Mouse (Mus musculus) left cerebral cortex, adult 6 months (tissue): ENCODE results near the gene Acap3. TPM values are rescaled to one million over a fixed set of nuclear protein-coding genes. Genes with fewer than 3 reads are reported as not detected.

Source experiments
- long read RNA-seq, 2 experiments: library from polyadenylated mRNA; unstranded; transcript quantifications; one replicate each; pipeline ENCODE4 v2.0.0; 2019 to 2020
- polyA plus RNA-seq: library from polyadenylated mRNA; unstranded; fragments of <200 nt; fragmentation: Nextera tagmentation; gene quantifications from 2 replicates; pipeline ENCODE4 v1.2.3, GENCODE M21; 2021

The Acap3 gene
- polyA plus RNA-seq = 19.6 and 35.6 TPM in 2 replicates
- long read RNA-seq, experiment 1, full-length matches to known transcripts = 6 of 356 reads
- long read RNA-seq, experiment 1, partial matches to known transcripts = 76 of 356 reads
- long read RNA-seq, experiment 1, other reads (novel, unspliced or antisense) = 274 of 356 reads
- long read RNA-seq, experiment 2, partial matches to known transcripts = 32 of 40 reads
- long read RNA-seq, experiment 2, other reads (novel, unspliced or antisense) = 7 of 40 reads

DNA sequence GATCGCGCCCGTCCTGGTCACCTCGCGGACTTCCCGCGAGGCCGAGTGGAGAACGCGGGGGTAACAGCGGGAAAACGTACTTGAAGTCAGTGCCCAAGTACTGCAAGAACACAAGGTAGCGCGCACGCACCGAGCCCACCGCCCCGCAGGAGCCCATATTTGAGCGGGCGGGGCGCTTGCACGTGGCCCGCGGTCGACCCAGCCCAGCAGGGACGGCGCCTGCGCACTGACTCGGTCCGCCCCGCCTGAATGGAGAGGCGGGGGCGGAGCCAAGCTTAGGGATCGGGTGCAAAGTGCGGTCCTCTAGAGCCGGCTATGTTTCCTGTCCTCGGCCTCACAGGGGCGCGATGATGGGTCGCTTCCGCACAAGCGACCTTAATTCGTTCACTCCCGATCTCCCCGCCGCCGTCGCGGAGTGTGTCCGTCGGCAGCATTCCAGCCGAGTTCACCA, at the start of gene Acap3, which contains the start of gene Pusl1:
Gene Acap3, plus strand, starts transcription at position 272 of the 451 bp plus-strand sequence.
Gene Pusl1, minus strand, starts transcription at position 231 of the 451 bp plus-strand sequence.

DNA sequence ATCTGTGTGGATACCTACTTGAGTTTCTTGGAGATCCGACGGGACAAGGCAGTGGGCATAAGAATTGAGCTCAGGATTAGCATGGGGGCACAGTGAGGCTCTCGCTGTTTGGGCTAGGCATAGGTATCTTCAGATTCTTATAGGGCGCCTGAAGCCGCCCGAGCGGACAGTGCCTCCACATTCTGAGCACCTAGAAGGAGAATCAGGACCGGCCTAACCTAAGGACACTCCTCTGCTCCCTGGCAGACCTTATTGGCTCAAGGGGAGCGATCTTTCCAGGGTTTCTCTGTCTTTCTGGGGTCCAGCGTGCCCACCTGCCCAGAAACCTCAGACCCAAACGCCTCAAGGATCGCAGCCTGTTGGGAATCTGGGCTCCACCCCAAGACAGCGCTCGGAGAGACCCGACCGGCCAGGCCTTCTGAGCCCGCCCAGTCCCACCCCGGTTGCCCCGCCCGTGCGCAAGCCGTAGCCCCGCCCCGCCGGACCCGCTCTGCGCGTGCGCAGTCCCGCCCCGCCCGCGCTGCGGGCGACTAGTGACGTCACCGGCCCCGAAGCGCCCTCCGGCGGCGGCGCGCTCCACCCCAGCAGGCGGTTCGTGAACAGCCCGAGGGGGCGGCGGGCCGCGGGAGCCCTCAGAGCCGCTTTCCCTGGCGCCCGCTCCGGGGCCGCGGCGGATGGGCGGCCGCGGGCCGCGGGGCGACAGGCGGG, 44.6 kb upstream of the Acap3 start, which contains the start of gene Dvl1:
Gene Dvl1, plus strand, starts transcription at position 532 of the 708 bp plus-strand sequence.

DNA sequence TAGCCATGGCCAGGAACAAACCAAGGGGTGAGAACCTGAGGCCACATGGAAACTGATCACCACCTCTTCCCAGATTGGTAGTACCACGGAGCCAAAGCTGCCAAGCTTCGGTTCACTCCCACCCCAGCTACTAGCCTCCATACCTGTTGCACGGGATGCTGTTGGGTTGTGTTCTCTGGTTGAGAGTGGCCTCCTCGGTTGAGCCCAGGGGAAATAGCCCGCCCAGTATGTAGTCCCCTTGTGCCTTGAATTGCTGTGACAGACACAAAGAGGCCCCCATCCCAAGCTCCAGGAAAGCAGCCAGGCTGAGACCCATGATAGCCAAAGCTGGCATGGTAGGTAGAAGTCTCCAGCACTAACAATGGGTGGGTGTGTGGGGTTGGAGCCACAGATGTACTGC, 28.6 kb upstream of the Acap3 start, which contains the start of gene Tas1r3:
Gene Tas1r3, minus strand, starts transcription at position 362 of the 400 bp plus-strand sequence.

DNA sequence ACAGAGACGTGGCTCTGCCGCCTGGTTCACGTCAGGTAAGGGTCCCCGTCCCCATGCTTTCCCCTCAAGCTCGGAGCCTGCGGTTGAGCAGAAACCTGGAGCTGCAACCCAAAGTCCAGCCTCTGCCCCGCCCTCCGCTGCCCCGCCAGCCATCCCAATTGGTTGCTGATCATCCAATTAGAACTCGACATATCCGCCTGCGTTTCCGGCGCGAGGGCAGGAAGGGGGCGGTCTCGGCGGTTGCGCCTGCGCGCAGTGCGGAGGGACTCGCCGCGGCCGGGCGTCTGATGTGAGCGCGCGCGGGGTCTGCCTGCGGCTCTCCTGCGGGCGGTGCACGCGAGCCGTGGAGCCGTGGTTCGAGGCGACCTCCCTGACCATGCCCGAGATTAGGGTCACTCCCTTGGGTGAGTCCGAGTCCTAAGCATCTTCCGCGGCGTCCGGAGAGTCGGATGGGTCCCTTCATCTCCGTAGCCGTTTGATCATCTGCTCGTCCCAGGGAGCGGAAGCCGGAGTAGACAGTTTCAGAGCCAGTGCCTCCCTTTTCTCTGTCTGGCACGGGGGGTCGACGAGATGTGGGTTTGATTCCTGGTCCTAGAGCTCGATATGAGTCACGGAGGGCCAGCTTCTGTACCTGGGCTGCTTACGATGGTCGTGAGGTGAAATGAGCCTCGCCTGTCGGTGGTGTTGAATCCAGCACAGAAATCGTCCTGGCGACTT, 22.1 kb upstream of the Acap3 start, which contains the start of the genes Cptp and Ints11:
Gene Cptp, minus strand, starts transcription at position 124 of the 717 bp plus-strand sequence.
Gene Ints11, plus strand, starts transcription at position 230 of the 717 bp plus-strand sequence.

DNA sequence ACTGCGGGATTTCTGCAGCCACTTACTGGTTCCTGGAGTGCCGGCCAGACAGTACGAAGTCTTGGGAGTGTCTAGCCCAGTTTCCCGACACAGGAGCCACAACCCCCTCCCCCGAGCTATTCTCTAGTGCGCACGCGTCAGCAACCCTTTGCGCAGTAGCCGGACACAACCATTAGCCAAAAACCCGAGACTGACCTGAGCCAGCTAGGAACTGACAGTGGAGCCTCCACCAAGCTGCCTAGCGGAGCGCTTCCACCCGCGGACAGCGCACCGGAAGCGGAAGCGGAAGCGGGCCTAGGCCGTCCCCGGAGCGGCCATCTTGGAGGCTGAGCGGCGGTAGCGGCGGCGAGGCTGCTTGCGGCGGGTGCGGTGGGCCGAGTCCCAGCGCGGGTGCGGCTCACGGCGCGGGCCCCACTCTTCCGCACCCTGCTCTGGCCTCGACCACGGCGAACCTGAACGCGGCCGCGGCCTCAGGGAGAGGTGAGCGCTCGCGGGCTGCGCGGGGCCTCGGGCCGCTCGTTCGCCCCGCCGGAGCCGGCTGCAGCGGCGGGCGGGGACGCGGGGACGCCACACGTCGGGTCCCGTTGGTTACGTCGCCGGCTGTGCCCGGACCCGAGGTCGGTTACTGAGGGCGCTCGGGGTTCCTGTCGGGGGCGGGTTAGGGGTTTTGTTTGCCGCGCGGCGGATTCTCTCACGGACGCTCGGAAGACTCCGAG, 52.1 kb downstream of the Acap3 start, which contains the start of gene Ube2j2:
Gene Ube2j2, plus strand, starts transcription at position 298 of the 716 bp plus-strand sequence.

Other genes with a start within 250 kb of the Acap3 start
- not detected in 2 replicates for gene Gm10563, start 246.4 kb upstream of the Acap3 start, polyA plus RNA-seq
- 0.69 and 1.4 TPM in 2 replicates for gene Mmp23, start 238.4 kb upstream of the Acap3 start, polyA plus RNA-seq
- 19.7 and 26.1 TPM in 2 replicates for gene Mib2, start 222.6 kb upstream of the Acap3 start, polyA plus RNA-seq
- 11.4 and 23.4 TPM in 2 replicates for gene Fndc10, start 197.5 kb upstream of the Acap3 start, polyA plus RNA-seq
- gene Ssu72, start 187.0 kb upstream of the Acap3 start, polyA plus RNA-seq = 228 and 240 TPM in 2 replicates
- gene Tmem240, start 157.0 kb upstream of the Acap3 start, polyA plus RNA-seq = 3.6 and 7.2 TPM in 2 replicates
- 25.7 TPM in 2 replicates for gene Atad3a, start 130.7 kb upstream of the Acap3 start, polyA plus RNA-seq
- 15.1 and 16.2 TPM in 2 replicates for gene Vwa1, start 117.1 kb upstream of the Acap3 start, polyA plus RNA-seq
- gene Tmem88b, start 105.9 kb upstream of the Acap3 start, polyA plus RNA-seq = 10.4 and 10.7 TPM in 2 replicates
- not detected in 2 replicates for gene Ankrd65, start 101.4 kb upstream of the Acap3 start, polyA plus RNA-seq
- gene Mrpl20, start 88.9 kb upstream of the Acap3 start, polyA plus RNA-seq = 391 and 409 TPM in 2 replicates
- 19.6 and 23.2 TPM in 2 replicates for gene Ccnl2, start 79.3 kb upstream of the Acap3 start, polyA plus RNA-seq
- gene Aurkaip1, start 60.5 kb upstream of the Acap3 start, polyA plus RNA-seq = 248 and 249 TPM in 2 replicates
- gene Mxra8, start 52.1 kb upstream of the Acap3 start, polyA plus RNA-seq = 5.9 and 6.5 TPM in 2 replicates
- 5.4 and 6.3 TPM in 2 replicates for gene Dvl1, start 44.4 kb upstream of the Acap3 start, polyA plus RNA-seq
- 0.12 and 0.13 TPM in 2 replicates for gene Tas1r3, start 28.5 kb upstream of the Acap3 start, polyA plus RNA-seq
- 13.1 and 21.5 TPM in 2 replicates for gene Cptp, start 22.4 kb upstream of the Acap3 start, polyA plus RNA-seq
- gene Ints11, start 22.3 kb upstream of the Acap3 start, polyA plus RNA-seq = 31.0 and 41.2 TPM in 2 replicates
- gene Pusl1, start within 50 bp of the Acap3 start, polyA plus RNA-seq = 54.5 and 56.4 TPM in 2 replicates
- gene Ube2j2, start 52.0 kb downstream of the Acap3 start, polyA plus RNA-seq = 30.5 and 85.4 TPM in 2 replicates
- 32.4 and 35.5 TPM in 2 replicates for gene C1qtnf12, start 70.5 kb downstream of the Acap3 start, polyA plus RNA-seq
- gene B3galt6, start 100.8 kb downstream of the Acap3 start, polyA plus RNA-seq = 21.1 and 25.1 TPM in 2 replicates
- gene Sdf4, start 101.0 kb downstream of the Acap3 start, polyA plus RNA-seq = 147 and 170 TPM in 2 replicates
- gene Tnfrsf4, start 122.0 kb downstream of the Acap3 start, polyA plus RNA-seq = 0.29 and 0.39 TPM in 2 replicates
- gene Tnfrsf18, start 134.3 kb downstream of the Acap3 start, polyA plus RNA-seq = 0.38 and 0.67 TPM in 2 replicates
- not detected in 2 replicates for gene Ttll10, start 167.6 kb downstream of the Acap3 start, polyA plus RNA-seq
- gene 9430015G10Rik, start 218.2 kb downstream of the Acap3 start, polyA plus RNA-seq = 5.7 and 8.9 TPM in 2 replicates
- 0.06 and 0.13 TPM in 2 replicates for gene Rnf223, start 238.7 kb downstream of the Acap3 start, polyA plus RNA-seq